13 mouse cellular contexts compared by ENCODE assay signal in genomic region chr1:178248107-178248820, GRCm38 (mm10).
"Had no signal": no experiment of that assay in that cellular context is flagged by ENCODE, and none has a peak within 500 bp of the region (broad histone marks: within the 10 kb centered on the region; RNA-seq: fewer than 3 reads in every experiment).

No protein-coding gene starts in this region.

- H3K4me1 ChIP-seq: hindbrain, embryonic 15.5 days; limb, embryonic 10.5 days; neural tube, embryonic 12.5 days had no signal

- H3K4me2 ChIP-seq: hindbrain, embryonic 15.5 days; neural tube, embryonic 12.5 days had no signal

- H3K9me3 ChIP-seq: hindbrain, embryonic 15.5 days; limb, embryonic 10.5 days; neural tube, embryonic 12.5 days had no signal

- H3K27me3 ChIP-seq: hindbrain, embryonic 15.5 days; neural tube, embryonic 12.5 days had no signal

- H3K27ac ChIP-seq: hindbrain, embryonic 15.5 days; left cerebral cortex, adult 2 months; limb, embryonic 10.5 days; macrophage; neural tube, embryonic 12.5 days had no signal

- DNase-seq: kidney, adult 8-10 months; kidney, postnatal 25 days; lung, postnatal 14 days; midbrain, embryonic 14.5 days; right cerebral cortex, postnatal 4 days; spleen, adult 18-20 months; thymus, adult 18-20 months; thymus, postnatal 14 days had no signal

- H3K9ac ChIP-seq: hindbrain, embryonic 15.5 days; neural tube, embryonic 12.5 days had no signal

- H3K4me3 ChIP-seq: hindbrain, embryonic 15.5 days; left cerebral cortex, adult 2 months; limb, embryonic 10.5 days; neural tube, embryonic 12.5 days had no signal
